Mouse (Mus musculus) heart, embryonic 16.5 days (tissue): ENCODE measurements around the gene Phf12. TPM values are rescaled to one million over a fixed set of nuclear protein-coding genes. Genes with fewer than 3 reads are reported as not detected.

Experiments
- ATAC-seq: fragments of 200-750 bp; cut with Nextera tagmentation; replicated peaks from 2 replicates; pipeline ENCODE4 v1.8.0; 2017; ENCODE audit warnings: moderate number of reproducible peaks; ENCODE audit not compliant: insufficient read depth, low FRiP score; ENCODE audit errors: extremely low read depth
- H3K27ac ChIP-seq: fragments of 300-500 bp; sonication (generic); 2 replicates; pipeline ENCODE4 v1.5.1; 2014; ENCODE audit warnings: mild to moderate bottlenecking, low read length, control low read depth, moderate library complexity
- H3K27me3 ChIP-seq: fragments of 300-500 bp; sonication (generic); 2 replicates; pipeline ENCODE4 v1.6.1; 2014; ENCODE audit warnings: low read length, mixed read lengths; ENCODE audit not compliant: control insufficient read depth, insufficient read depth
- H3K36me3 ChIP-seq: fragments of 300-500 bp; sonication (generic); 2 replicates; pipeline ENCODE4 v1.6.1; 2014; ENCODE audit not compliant: control insufficient read depth, insufficient read depth
- H3K4me1 ChIP-seq: fragments of 300-500 bp; sonication (generic); 2 replicates; pipeline ENCODE4 v1.6.1; 2014; ENCODE audit warnings: low read length, mixed read lengths; ENCODE audit not compliant: control insufficient read depth, insufficient read depth
- H3K4me2 ChIP-seq: fragments of 300-500 bp; sonication (generic); 2 replicates; pipeline ENCODE4 v1.6.1; 2014; ENCODE audit warnings: low read depth, mild to moderate bottlenecking, control low read depth, low read length
- H3K4me3 ChIP-seq: fragments of 300-500 bp; sonication (generic); 2 replicates; pipeline ENCODE4 v1.5.1; 2014; ENCODE audit warnings: mild to moderate bottlenecking, control low read depth, low read length
- H3K9ac ChIP-seq: fragments of 300-500 bp; sonication (generic); 2 replicates; pipeline ENCODE4 v1.6.1; 2014; ENCODE audit warnings: low read length, control low read depth
- H3K9me3 ChIP-seq: fragments of 300-500 bp; sonication (generic); replicated peaks from 2 replicates; pipeline ENCODE4 v1.6.1; 2016; ENCODE audit warnings: low read length; ENCODE audit not compliant: control insufficient read depth
- WGBS: fragments of 180-500 bp; shearing (Covaris S2); extraction: QIAGEN DNeasy Blood & Tissue Kit; methylation state at CpG from one replicate; pipeline ENCODE4 v1.1.7; 2014; 5-methylcytosine and 5-hydroxymethylcytosine counted together
- microRNA counts: library from miRNA; unstranded; fragments of <30 nt; microRNA quantifications from one replicate; lab custom pipeline; 2016
- microRNA-seq: library from miRNA; unstranded; fragments of <30 nt; microRNA quantifications from one replicate; pipeline ENCODE4, GENCODE M21; 2017
- polyA plus RNA-seq: library from polyadenylated mRNA; unstranded; fragments of >200 nt; fragmentation: Nextera tagmentation; extraction: Ambion mirVana; gene quantifications from 2 replicates; pipeline ENCODE4 v1.2.1, GENCODE M21; 2015

Phf12 gene
- polyA plus RNA-seq, 1 experiment from 2014 or later, result 12.4 TPM

- WGBS, result 16% methylated on average over 6 of the region's 6 CpGs
- ATAC-seq, result no peak
- Histone ChIP-seq H3K9me3 (no peaks in the 10 kb centered on the region), H3K4me3 (no peak overlapping the region), H3K4me1 (no peaks in the 10 kb centered on the region), H3K27me3 (no peaks in the 10 kb centered on the region), H3K36me3 (peaks cover 31% of the 10 kb centered on the region), H3K27ac (no peak overlapping the region), H3K4me2 (no peak overlapping the region), H3K9ac (no peak overlapping the region)
Measured at GRCm38 (mm10) chr11:78072425-78073130, 90.0 kb downstream of the Phf12 start.

GRCm38 (mm10) chr11:78073577-78074276 lies 91.2 kb downstream of the Phf12 start:
- H3K27me3 ChIP-seq, result no peaks in the 10 kb centered on the region
- WGBS, result 93% methylated on average over 9 of the region's 9 CpGs
- no peak overlapping the region for H3K4me2 ChIP-seq
- peaks cover 35% of the 10 kb centered on the region for H3K36me3 ChIP-seq
- no peak for ATAC-seq
- H3K4me1 ChIP-seq, result no peaks in the 10 kb centered on the region
- no peak overlapping the region for H3K27ac ChIP-seq
- no peak overlapping the region for H3K4me3 ChIP-seq
- no peaks in the 10 kb centered on the region for H3K9me3 ChIP-seq
- H3K9ac ChIP-seq, result no peak overlapping the region

- Histone ChIP-seq H3K4me3 (no peak overlapping the region), H3K27ac (no peak overlapping the region), H3K4me1 (peaks cover 4% of the 10 kb centered on the region), H3K27me3 (no peaks in the 10 kb centered on the region), H3K9ac (no peak overlapping the region), H3K9me3 (no peaks in the 10 kb centered on the region), H3K36me3 (peaks cover 35% of the 10 kb centered on the region), H3K4me2 (no peak overlapping the region)
- WGBS, result 81% methylated on average over 2 of the region's 2 CpGs
- ATAC-seq, result no peak
Measured at GRCm38 (mm10) chr11:78074277-78074652, 91.7 kb downstream of the Phf12 start.

GRCm38 (mm10) chr11:78074666-78075065 lies 92.1 kb downstream of the Phf12 start:
- Histone ChIP-seq H3K4me3 (no peak overlapping the region), H3K4me1 (peaks cover 8% of the 10 kb centered on the region), H3K9me3 (no peaks in the 10 kb centered on the region), H3K4me2 (no peak overlapping the region), H3K36me3 (peaks cover 35% of the 10 kb centered on the region), H3K27ac (no peak overlapping the region), H3K9ac (no peak overlapping the region), H3K27me3 (no peaks in the 10 kb centered on the region)
- no peak for ATAC-seq
- WGBS, result 81% methylated on average over 4 of the region's 4 CpGs

MicroRNAs encoded within 50 kb of the gene (microRNA counts, 519-probe panel; counts per million panel counts)
- microRNA mmu-miR-144 (lab: Ali Mortazavi, UCI) (4,059 counts per million, percentile 94 among the panel's probes with 10 or more counts), microRNA mmu-miR-451 (lab: Ali Mortazavi, UCI) (3,825 counts per million, percentile 92 among the panel's probes with 10 or more counts)

Small RNA genes within 50 kb of the gene (microRNA-seq; reads per million reads assigned to microRNA genes)
- 482 reads per million, percentile 72 among the genes with 10 or more reads in this experiment for gene Mir144
- gene Mir451a, result not detected
- not detected for gene Mir451b

Other genes starting within 250 kb of the Phf12 start
- 104 and 122 TPM in 2 replicates for gene Myo18a, start 219.5 kb upstream of the Phf12 start, polyA plus RNA-seq
- 1.2 and 1.3 TPM in 2 replicates for gene Gm10277, start 195.0 kb upstream of the Phf12 start, polyA plus RNA-seq
- 2.9 TPM in 2 replicates for gene Pipox, start 88.7 kb upstream of the Phf12 start, polyA plus RNA-seq
- 0.04 and 0.19 TPM in 2 replicates for gene Sez6, start 52.0 kb upstream of the Phf12 start, polyA plus RNA-seq
- 12.3 and 12.6 TPM in 2 replicates for gene Dhrs13, start 49.5 kb downstream of the Phf12 start, polyA plus RNA-seq
- 109 and 112 TPM in 2 replicates for gene Flot2, start 55.2 kb downstream of the Phf12 start, polyA plus RNA-seq
- gene Eral1, start 97.6 kb downstream of the Phf12 start, polyA plus RNA-seq, result 27.6 TPM in 2 replicates
- gene Fam222b, start 111.9 kb downstream of the Phf12 start, polyA plus RNA-seq, result 14.9 and 15.2 TPM in 2 replicates
- gene Traf4, start 182.8 kb downstream of the Phf12 start, polyA plus RNA-seq, result 37.3 and 39.1 TPM in 2 replicates
- gene Nek8, start 193.9 kb downstream of the Phf12 start, polyA plus RNA-seq, result 17.7 TPM in 2 replicates
- gene Tlcd1, start 194.0 kb downstream of the Phf12 start, polyA plus RNA-seq, result 14.2 and 16.1 TPM in 2 replicates
- 708 and 711 TPM in 2 replicates for gene Rpl23a, start 200.8 kb downstream of the Phf12 start, polyA plus RNA-seq
- 51.5 and 60.8 TPM in 2 replicates for gene Rab34, start 205.7 kb downstream of the Phf12 start, polyA plus RNA-seq
- gene Proca1, start 210.6 kb downstream of the Phf12 start, polyA plus RNA-seq, result 2.4 and 2.6 TPM in 2 replicates